8 mouse cellular contexts compared by ENCODE assay signal in genomic region chr2:35696542-35697391, GRCm38 (mm10).
DNase-seq lines count a peak whose midpoint lies in the region.

No protein-coding gene starts in this region.

- peak; percentile 40 for DNase-seq in Muller cell, postnatal 12 days (ENCODE audit: inconsistent ontology term)
- peak; percentile 63 for DNase-seq in embryonic facial prominence, embryonic 10.5 days (ENCODE audit: low spot score)
- peak; percentile 82 to 87 for DNase-seq in heart, adult 9 months (ENCODE audit: low spot score in 2 of 2)
- peak; percentile 82 for DNase-seq in kidney, adult 9 months
- DNase-seq in lung, postnatal 36 days, result peak; percentile 61
- no peak for DNase-seq in cerebellum, adult 9-11 months
- DNase-seq in frontal cortex, postnatal 14 days (ENCODE audit: low spot score in 2 of 2), result no peak
- no peak for DNase-seq in adrenal gland, adult 8-10 months

- peak overlapping the region; percentile 40 for H3K4me3 ChIP-seq in embryonic facial prominence, embryonic 10.5 days

- H3K36me3 ChIP-seq in embryonic facial prominence, embryonic 10.5 days (replicated peaks), result peaks cover 6% of the 10 kb centered on the region

- peaks cover 98% of the 10 kb centered on the region for H3K4me1 ChIP-seq in embryonic facial prominence, embryonic 10.5 days

- no peaks in the 10 kb centered on the region for H3K27me3 ChIP-seq in embryonic facial prominence, embryonic 10.5 days (replicated peaks; ENCODE audit: low read depth, poor library complexity, severe bottlenecking)

- WGBS in embryonic facial prominence, embryonic 10.5 days, result 18% methylated on average over 3 of the region's 3 CpGs

- no peaks in the 10 kb centered on the region for H3K9me3 ChIP-seq in embryonic facial prominence, embryonic 10.5 days

- peak overlapping the region; percentile 79 for H3K27ac ChIP-seq in embryonic facial prominence, embryonic 10.5 days (replicated peaks)

Comparison
In these comparisons a context has a peak if more than half of its experiments do, and no peak if none do; other contexts are left out.
1. DNase-seq: peak in Muller cell, postnatal 12 days (single experiment), embryonic facial prominence, embryonic 10.5 days (single experiment), heart, adult 9 months (2 of 2), kidney, adult 9 months (single experiment) and lung, postnatal 36 days (single experiment); none in cerebellum, adult 9-11 months (single experiment), frontal cortex, postnatal 14 days (0 of 2) and adrenal gland, adult 8-10 months (single experiment).